Mouse (Mus musculus) lung, embryonic 15.5 days (tissue): ENCODE data around the gene Ubtd1. TPM values are rescaled to one million over a fixed set of nuclear protein-coding genes. Genes with fewer than 3 reads are reported as not detected.

Experiments
- ATAC-seq: fragments of 200-750 bp; cut with Nextera tagmentation; 2 replicates; pipeline ENCODE4 v1.8.0; 2017; ENCODE audit warnings: moderate number of reproducible peaks, borderline replicate concordance; ENCODE audit not compliant: low FRiP score, low TSS enrichment; ENCODE audit errors: extremely low read depth
- H3K27ac ChIP-seq: fragments of 300-500 bp; sonication (generic); 2 replicates; pipeline ENCODE4 v1.5.1; 2015; ENCODE audit warnings: moderate library complexity, mild to moderate bottlenecking, inconsistent platforms
- H3K27me3 ChIP-seq: fragments of 300-500 bp; sonication (generic); 2 replicates; pipeline ENCODE4 v1.6.1; 2015; ENCODE audit warnings: inconsistent platforms
- H3K36me3 ChIP-seq: fragments of 300-500 bp; sonication (generic); 2 replicates; pipeline ENCODE4 v1.6.1; 2015; ENCODE audit warnings: inconsistent platforms
- H3K4me1 ChIP-seq: fragments of 300-500 bp; sonication (generic); 2 replicates; pipeline ENCODE4 v1.6.1; 2015; ENCODE audit warnings: inconsistent platforms
- H3K4me2 ChIP-seq: fragments of 300-500 bp; sonication (generic); 2 replicates; pipeline ENCODE4 v1.6.1; 2015; ENCODE audit warnings: inconsistent platforms, mild to moderate bottlenecking, moderate library complexity
- H3K4me3 ChIP-seq: fragments of 300-500 bp; sonication (generic); 2 replicates; pipeline ENCODE4 v1.5.1; 2015; ENCODE audit warnings: mild to moderate bottlenecking, inconsistent platforms
- H3K9ac ChIP-seq: fragments of 300-500 bp; sonication (generic); 2 replicates; pipeline ENCODE4 v1.6.1; 2015; ENCODE audit warnings: inconsistent platforms
- H3K9me3 ChIP-seq: fragments of 300-500 bp; sonication (generic); 2 replicates; pipeline ENCODE4 v1.6.1; 2016; ENCODE audit warnings: inconsistent platforms
- WGBS: fragments of 180-500 bp; shearing (Covaris S2); methylation state at CpG from one replicate; pipeline ENCODE4 v1.1.7; 2015; 5-methylcytosine and 5-hydroxymethylcytosine counted together
- polyA plus RNA-seq: library from polyadenylated mRNA; unstranded; fragments of >200 nt; fragmentation: Nextera tagmentation; extraction: Ambion mirVana; gene quantifications from 2 replicates; pipeline ENCODE4 v1.2.1, GENCODE M21; 2015

The Ubtd1 gene
- polyA plus RNA-seq, 1 experiment from 2014 or later: 17.5 TPM

GRCm38 (mm10) chr19:42011123-42011522 is 29.6 kb downstream of the Ubtd1 start:
- WGBS: 82% methylated on average over 7 of the region's 7 CpGs
- no peak overlapping the region for H3K27ac ChIP-seq

DNA sequence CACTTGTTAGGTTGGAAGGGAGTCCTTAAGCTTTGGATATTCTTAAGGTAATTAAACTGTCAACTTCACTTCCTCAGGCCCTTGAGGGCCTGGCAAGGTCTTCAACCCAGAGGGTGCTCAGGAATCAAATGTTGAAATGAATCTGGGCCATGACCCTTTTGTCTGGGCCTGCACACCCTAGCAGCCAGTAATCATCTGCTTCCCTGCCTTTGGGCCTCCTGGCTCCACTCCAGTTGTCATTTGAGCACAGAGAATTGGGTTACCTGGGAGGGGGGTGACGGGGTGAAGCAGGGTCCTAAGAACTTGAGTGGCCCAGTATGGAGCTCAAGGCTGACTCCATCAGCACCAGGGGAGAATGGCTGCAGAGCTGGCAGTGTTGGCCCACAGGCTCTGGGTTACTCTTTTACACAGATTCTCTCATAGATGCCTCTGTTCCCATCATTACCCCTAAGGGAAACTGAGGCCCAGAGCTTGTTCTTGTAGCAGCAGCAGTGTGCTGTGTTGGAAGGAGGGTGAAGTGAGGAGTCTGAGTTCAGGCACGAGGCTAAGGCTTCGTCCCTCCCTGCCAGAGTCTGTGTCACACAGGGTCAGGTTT is 32.8 kb downstream of the Ubtd1 start:
- no peak for ATAC-seq

More at GRCm38 (mm10) chr19:42011123-42011522, 29.6 kb downstream of the Ubtd1 start:
- 0 out of 2 replicates have a peak, but pooled peaks cover 7% of the 10 kb centered on the region for H3K4me1 ChIP-seq
- H3K36me3 ChIP-seq: no peaks in the 10 kb centered on the region
- no peak; the same call in 1 of the 2 replicates for ATAC-seq
- no peak overlapping the region for H3K9ac ChIP-seq
- H3K4me2 ChIP-seq: no peak overlapping the region
- no peaks in the 10 kb centered on the region for H3K9me3 ChIP-seq
- no peaks in the 10 kb centered on the region for H3K27me3 ChIP-seq
- no peak overlapping the region for H3K4me3 ChIP-seq

GRCm38 (mm10) chr19:42015001-42015400 is 33.4 kb downstream of the Ubtd1 start:
- no peak overlapping the region for H3K4me2 ChIP-seq
- no peaks in the 10 kb centered on the region for H3K9me3 ChIP-seq
- no peak overlapping the region for H3K27ac ChIP-seq
- no peak overlapping the region for H3K4me3 ChIP-seq
- 75% methylated on average over 6 of the region's 6 CpGs for WGBS
- H3K27me3 ChIP-seq: no peaks in the 10 kb centered on the region
- H3K4me1 ChIP-seq: peaks cover 30% of the 10 kb centered on the region
- ATAC-seq: no peak
- H3K36me3 ChIP-seq: no peaks in the 10 kb centered on the region
- H3K9ac ChIP-seq: no peak overlapping the region

More for the DNA sequence above, 32.8 kb downstream of the Ubtd1 start:
- no peaks in the 10 kb centered on the region for H3K27me3 ChIP-seq
- H3K4me3 ChIP-seq: no peak overlapping the region
- no peak overlapping the region for H3K4me2 ChIP-seq
- H3K36me3 ChIP-seq: no peaks in the 10 kb centered on the region
- no peaks in the 10 kb centered on the region for H3K9me3 ChIP-seq
- H3K27ac ChIP-seq: no peak overlapping the region
- WGBS: 82% methylated on average over 3 of the region's 3 CpGs
- peaks cover 25% of the 10 kb centered on the region for H3K4me1 ChIP-seq
- no peak overlapping the region for H3K9ac ChIP-seq

DNA sequence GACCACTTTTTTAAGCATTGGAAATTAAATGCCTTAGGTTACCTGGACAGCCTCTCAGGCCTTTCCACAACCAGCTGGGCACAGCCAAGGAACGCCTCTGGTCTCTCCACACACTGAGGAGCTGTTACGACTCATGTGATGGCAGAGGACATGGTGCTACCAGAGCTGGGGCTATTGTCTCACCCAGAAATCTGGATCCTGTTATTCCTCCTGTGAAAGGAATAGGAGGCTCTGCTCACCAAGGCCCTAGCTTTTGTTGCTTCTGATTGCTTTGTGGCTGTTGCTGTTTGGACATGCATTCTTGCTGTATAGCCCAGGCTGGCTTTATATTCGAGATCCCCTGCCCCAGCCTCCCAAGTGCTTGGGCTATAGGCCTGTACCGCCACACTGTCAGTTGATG is 34.7 kb downstream of the Ubtd1 start:
- peak overlapping the region; percentile 65; the same call in 1 of the 2 replicates for H3K27ac ChIP-seq
- no peaks in the 10 kb centered on the region for H3K27me3 ChIP-seq
- no peak overlapping the region for H3K9ac ChIP-seq
- H3K4me1 ChIP-seq: peaks cover 30% of the 10 kb centered on the region
- no peaks in the 10 kb centered on the region for H3K9me3 ChIP-seq
- no peak for ATAC-seq
- H3K4me3 ChIP-seq: no peak overlapping the region
- no peak overlapping the region for H3K4me2 ChIP-seq
- H3K36me3 ChIP-seq: no peaks in the 10 kb centered on the region
- 77% methylated on average over 4 of the region's 4 CpGs for WGBS

DNA sequence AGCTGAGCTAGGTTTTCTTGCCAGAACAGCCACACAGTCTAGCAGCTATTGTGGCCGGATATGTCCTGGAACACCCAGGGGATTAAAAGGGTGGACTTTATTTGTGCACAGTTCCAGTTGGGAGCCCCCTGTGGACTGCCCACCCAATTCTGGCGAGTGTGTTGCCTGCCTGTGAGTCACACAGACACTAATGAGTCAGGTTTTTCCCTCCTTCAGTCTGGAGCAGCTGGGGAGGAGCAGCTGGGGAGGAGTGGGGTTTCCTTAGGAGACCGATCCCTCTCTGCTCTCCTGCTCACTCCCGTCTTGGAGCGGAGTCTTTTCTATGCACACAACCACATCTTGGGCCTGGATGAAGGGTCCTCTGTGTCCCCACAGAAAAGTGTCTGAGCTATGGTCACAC is 35.3 kb downstream of the Ubtd1 start:
- no peaks in the 10 kb centered on the region for H3K27me3 ChIP-seq
- peaks cover 30% of the 10 kb centered on the region for H3K4me1 ChIP-seq
- no peak for ATAC-seq
- H3K9ac ChIP-seq: no peak overlapping the region
- no peaks in the 10 kb centered on the region for H3K36me3 ChIP-seq
- H3K4me3 ChIP-seq: no peak overlapping the region
- no peak overlapping the region for H3K4me2 ChIP-seq
- H3K27ac ChIP-seq: peak overlapping the region; percentile 65
- WGBS: 60% methylated on average over 5 of the region's 5 CpGs
- no peaks in the 10 kb centered on the region for H3K9me3 ChIP-seq

GRCm38 (mm10) chr19:42017399-42018247 is 36.1 kb downstream of the Ubtd1 start:
- 0 out of 2 replicates have a peak, but pooled peaks have one; percentile 46 for ATAC-seq
- Histone ChIP-seq H3K9me3 (no peaks in the 10 kb centered on the region), H3K9ac (no peak overlapping the region), H3K27me3 (no peaks in the 10 kb centered on the region), H3K27ac (peak overlapping the region; percentile 65), H3K4me2 (no peak overlapping the region), H3K4me3 (no peak overlapping the region), H3K4me1 (peaks cover 30% of the 10 kb centered on the region), H3K36me3 (no peaks in the 10 kb centered on the region)
- WGBS: 44% methylated on average over 8 of the region's 8 CpGs

DNA sequence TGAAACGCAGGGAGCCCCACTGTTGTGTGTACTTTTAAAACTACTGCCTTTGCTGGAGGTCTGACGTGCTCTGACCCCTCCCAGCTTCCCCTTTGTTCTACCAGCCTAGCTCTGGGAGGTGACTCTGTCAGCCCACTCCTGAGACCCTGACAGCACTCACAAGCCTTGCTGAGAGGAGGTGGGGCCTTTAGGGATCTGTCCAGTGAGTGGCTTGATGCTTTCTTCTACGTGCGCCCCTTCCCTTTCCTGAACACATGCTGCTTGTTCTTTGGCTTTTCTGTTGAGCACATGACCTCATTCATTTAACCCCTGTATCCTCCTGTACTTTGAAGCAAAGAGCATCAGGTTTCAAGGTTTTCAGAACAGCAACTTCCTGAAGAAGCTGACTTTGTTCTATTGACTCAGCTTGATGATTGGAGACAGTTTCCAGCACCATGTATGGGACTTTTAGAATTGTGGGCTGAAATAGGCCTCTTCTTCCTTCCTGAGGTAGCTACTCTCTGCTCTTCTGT is 37.5 kb downstream of the Ubtd1 start:
- ATAC-seq: no peak
- H3K4me3 ChIP-seq: no peak overlapping the region

DNA sequence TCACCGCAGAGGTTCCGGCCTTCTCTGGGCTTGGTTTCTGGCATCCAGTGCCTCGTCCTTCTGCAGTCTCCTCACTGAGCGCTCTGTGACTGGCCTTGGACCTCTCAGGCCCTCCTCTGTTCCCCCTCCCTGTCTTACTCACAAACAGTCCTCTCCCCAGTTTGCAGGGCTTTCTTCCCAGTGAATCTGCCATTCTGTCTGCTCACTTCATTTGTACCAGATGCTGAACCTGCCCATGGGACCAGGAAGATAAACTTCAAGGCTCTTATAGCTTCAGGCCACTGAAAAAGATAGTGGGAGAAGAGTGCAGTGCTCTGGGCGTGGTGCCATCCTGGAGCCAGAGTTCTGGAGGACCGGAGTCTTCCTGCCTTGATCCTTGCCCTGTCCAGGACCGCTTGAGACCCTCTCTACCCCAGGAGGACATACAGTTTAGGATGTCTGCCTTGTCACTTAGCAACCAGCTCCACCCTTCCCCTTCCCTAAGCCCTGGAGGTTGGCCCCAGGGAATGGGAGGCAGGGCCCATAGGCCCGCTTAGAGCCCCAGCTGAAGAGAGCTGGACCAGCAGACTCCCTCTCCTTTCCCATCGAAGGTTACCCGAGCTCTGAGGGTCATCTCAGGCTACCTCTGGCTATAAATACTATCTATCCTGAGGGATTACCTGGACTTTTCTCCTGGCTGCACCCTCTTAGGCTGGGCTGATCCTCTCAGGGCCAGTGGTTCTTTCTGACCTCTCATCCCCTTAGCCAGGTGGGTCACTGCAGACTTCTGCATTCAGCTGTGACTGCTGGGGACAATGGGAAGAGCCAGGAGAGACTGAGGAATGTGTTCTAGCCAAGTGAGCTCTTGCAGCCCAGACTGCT is 40.3 kb downstream of the Ubtd1 start:
- no peak overlapping the region; the same call in 1 of the 2 replicates for H3K27ac ChIP-seq
- ATAC-seq: no peak
- H3K27me3 ChIP-seq: no peaks in the 10 kb centered on the region
- peaks cover 24% of the 10 kb centered on the region for H3K4me1 ChIP-seq
- H3K9ac ChIP-seq: no peak overlapping the region
- H3K9me3 ChIP-seq: no peaks in the 10 kb centered on the region
- no peak overlapping the region for H3K4me3 ChIP-seq
- 74% methylated on average over 10 of the region's 10 CpGs for WGBS
- no peaks in the 10 kb centered on the region for H3K36me3 ChIP-seq
- H3K4me2 ChIP-seq: no peak overlapping the region

More for the DNA sequence above, 37.5 kb downstream of the Ubtd1 start:
- Histone ChIP-seq H3K9ac (no peak overlapping the region), H3K27me3 (no peaks in the 10 kb centered on the region), H3K36me3 (no peaks in the 10 kb centered on the region), H3K9me3 (no peaks in the 10 kb centered on the region), H3K4me1 (peaks cover 30% of the 10 kb centered on the region), H3K4me2 (no peak overlapping the region), H3K27ac (peak overlapping the region; percentile 65)
- WGBS: 35% methylated on average over 4 of the region's 4 CpGs

DNA sequence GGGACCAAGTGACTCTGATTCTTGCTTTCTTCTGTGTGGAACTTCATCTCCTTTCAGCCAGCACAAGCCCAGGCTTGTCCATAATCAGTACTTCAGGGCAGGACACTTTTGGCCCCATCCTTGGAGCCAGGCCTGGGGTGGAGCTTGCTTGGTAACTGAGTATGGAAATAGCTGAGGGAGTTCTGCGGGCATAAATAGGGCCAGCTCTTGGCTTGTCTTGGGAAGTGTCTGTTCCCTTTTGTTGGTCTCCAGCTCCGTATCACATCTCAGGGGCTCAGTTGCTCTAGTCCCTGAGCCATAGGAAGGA is 40.9 kb downstream of the Ubtd1 start:
- Histone ChIP-seq H3K4me2 (no peak overlapping the region), H3K4me3 (no peak overlapping the region), H3K9ac (no peak overlapping the region), H3K36me3 (no peaks in the 10 kb centered on the region), H3K4me1 (peaks cover 19% of the 10 kb centered on the region), H3K27ac (no peak overlapping the region), H3K9me3 (no peaks in the 10 kb centered on the region), H3K27me3 (no peaks in the 10 kb centered on the region)
- ATAC-seq: no peak
- 86% methylated on average over 2 of the region's 2 CpGs for WGBS

DNA sequence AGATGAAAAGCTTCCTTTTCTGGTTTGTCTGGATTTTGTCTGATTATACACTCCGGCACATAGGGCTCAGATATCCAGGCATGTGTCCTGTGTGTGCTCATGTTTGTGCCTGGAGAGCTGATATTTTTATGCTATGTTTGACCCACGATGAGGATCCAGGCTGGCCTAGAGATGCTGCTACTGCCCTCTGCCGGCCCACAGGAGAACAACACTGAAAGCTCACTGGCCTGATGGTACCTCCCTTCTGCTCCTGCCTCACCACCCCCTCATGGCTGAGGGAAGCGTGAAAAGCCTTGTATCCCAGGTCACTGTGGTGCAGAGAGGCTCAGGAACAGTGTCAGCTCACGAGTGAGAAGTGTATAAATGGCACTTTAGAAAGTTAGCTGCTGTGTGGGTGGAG is 44.6 kb downstream of the Ubtd1 start:
- Histone ChIP-seq H3K4me1 (no peaks in the 10 kb centered on the region), H3K27me3 (no peaks in the 10 kb centered on the region), H3K36me3 (no peaks in the 10 kb centered on the region), H3K4me3 (no peak overlapping the region), H3K9ac (no peak overlapping the region), H3K9me3 (no peaks in the 10 kb centered on the region), H3K27ac (no peak overlapping the region), H3K4me2 (no peak overlapping the region)
- WGBS: 4% methylated on average over 5 of the region's 5 CpGs
- peak; percentile 61; the same call in 1 of the 2 replicates for ATAC-seq

GRCm38 (mm10) chr19:42031112-42031511 is 49.5 kb downstream of the Ubtd1 start:
- no peak overlapping the region for H3K4me2 ChIP-seq
- 69% methylated on average over 5 of the region's 5 CpGs for WGBS
- ATAC-seq: no peak
- no peaks in the 10 kb centered on the region for H3K9me3 ChIP-seq
- no peaks in the 10 kb centered on the region for H3K27me3 ChIP-seq
- H3K9ac ChIP-seq: no peak overlapping the region
- H3K4me3 ChIP-seq: no peak overlapping the region
- no peaks in the 10 kb centered on the region; the same call in none of the 2 replicates for H3K36me3 ChIP-seq
- peaks cover 12% of the 10 kb centered on the region for H3K4me1 ChIP-seq
- H3K27ac ChIP-seq: no peak overlapping the region
